Mouse (Mus musculus) lung, postnatal 0 days (tissue): ENCODE data around the gene Mthfd1l.

ENCODE experiments used
- CTCF ChIP-seq: IDR thresholded peaks from 2 replicates; pipeline ENCODE4 v1.5.1; 2016; ENCODE audit warnings: antibody characterized with exemption, mild to moderate bottlenecking
- EP300 ChIP-seq: IDR thresholded peaks from 2 replicates; pipeline ENCODE4 v1.6.1; 2016; ENCODE audit warnings: antibody characterized with exemption, mild to moderate bottlenecking, control low read depth

DNA sequence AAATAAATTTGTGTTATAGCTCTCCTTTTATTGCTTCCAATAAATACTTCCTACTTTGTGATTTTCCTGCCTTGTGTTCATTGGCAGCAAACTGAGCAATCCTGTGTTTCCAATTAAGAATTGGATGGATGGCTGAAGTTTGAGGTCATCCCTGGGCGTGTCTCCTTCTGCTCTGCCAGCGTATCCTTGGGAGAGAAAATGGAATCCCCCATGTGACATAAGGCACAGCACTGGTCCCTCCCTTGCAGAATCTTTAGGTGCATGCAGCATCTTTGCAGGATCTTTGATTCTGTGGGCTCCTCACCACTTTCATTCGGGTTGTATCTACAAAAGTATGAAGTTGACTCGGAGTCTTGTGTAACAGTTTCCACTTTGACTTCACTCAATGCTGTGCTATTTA is 53.7 kb downstream of the Mthfd1l start:
- TF ChIP-seq CTCF (no peak), EP300 (no peak)
